Mouse (Mus musculus) neural tube, embryonic 10.5 days (tissue): ENCODE measurements around the gene Fyn.

ENCODE experiments used
- DNase-seq: peaks from one replicate; pipeline ENCODE4 v3.0.0-alpha.2; 2017; ENCODE audit warnings: low spot score; ENCODE audit errors: extremely low spot score

The Fyn gene

DNA sequence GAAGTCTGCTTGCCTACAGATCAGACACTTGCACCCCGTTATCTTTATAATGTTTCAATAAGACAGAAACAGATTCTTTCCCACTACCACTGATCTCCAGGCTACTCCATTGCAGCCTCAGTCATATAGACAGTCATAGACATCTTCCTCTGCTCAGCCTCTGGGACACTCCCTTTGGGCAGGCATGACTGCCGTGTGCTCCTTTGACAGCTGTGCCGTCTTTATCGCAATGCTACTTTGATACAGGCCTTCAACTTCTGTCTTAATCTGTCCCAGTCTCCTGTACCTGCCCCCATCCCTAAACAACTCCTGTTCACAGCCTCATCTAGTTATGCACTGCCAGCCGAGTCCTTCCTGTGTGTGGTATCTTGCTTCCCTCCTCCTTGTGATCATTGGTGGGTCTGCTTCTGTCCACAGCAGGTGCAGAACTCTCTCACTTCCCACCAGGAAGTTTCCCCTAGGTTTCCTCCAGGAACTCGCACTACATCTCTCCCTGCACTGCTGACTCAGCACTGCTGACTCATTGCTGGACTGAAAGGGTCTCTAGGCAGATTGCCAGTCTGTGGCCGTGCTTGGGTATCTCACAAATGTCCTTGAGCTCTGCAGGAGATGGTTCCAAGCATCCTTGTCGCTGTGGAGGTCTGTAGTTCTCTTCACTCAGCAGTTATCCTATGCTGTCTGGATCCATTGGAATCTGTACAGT is 43.4 kb downstream of the Fyn start:
- no peak for DNase-seq

DNA sequence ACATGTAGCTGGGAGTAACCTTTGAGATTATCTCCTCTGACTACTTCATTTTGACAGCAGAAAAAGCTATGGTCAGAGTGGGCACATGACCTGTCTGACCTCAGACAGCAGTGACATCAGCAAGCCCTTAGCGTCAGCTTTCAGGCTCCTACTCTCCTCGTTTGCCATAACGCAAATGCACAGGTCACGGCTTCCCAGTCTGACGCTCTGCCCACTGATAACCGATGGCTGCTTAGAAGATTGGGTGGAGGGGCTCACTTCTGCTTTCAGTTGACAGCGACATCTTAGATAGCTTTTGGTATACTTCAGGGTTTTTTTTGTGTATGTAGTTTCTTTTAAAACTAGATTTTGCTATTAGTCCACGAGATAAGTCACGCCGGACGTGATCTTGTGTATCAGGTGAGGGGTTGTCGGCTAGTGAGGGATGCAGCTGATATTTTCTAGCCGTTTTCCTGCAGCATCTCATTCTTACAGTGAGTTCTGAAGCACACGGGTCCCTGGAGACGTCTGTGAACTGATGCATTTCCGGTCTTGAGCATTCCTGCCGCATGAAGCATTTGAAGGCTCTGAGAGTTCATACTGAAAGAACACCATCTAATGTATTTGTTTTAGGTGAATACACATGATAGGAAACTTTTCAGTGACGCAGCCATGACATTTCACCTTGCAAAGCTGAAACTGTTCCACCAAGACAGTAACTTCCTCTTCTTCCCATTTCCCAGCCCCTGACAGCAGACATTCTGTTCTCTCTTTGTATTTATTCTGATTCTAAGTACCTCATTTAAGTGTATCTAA is 44.4 kb downstream of the Fyn start:
- no peak for DNase-seq

- DNase-seq = no peak
Measured at GRCm38 (mm10) chr10:39414068-39414467, 45.4 kb downstream of the Fyn start.

DNA sequence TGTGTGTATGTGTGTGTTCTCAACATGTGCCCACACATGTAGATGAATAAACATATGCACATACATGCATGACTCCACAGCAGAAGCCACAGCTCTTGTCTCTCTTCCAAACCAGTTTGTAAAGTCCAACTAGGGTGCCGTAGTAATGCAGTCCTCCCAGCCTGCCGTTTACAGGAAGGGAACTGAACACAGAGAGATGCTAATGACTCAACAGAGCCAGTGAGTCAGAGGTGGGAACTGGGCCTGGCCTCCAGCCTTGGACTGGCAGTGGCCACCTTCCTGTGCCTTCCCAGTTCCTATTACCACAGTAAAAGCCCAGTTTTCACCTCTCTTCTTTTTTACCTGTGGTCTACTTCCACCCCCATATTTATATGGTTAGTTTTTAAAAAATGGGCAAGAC is 46.9 kb downstream of the Fyn start:
- no peak for DNase-seq

DNA sequence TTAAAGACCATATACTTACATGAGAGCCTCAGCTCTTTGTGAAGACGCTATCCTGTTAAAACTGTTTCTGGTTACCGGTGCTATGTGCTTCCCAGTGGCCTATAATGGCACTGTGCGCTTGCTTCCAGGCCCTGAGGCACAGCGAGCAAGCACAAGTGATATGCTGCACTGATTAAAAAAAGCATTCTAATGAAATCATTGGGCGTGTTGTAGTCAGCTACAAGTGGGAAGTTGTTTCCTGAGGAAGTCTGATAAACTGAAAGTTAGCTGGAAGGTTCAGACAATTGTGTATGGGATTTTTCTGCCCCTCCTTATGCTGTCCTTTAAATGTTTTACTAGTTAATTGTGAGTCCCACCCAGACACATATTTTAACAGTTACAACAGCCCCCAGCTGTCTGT is 49.0 kb downstream of the Fyn start:
- DNase-seq = no peak

DNA sequence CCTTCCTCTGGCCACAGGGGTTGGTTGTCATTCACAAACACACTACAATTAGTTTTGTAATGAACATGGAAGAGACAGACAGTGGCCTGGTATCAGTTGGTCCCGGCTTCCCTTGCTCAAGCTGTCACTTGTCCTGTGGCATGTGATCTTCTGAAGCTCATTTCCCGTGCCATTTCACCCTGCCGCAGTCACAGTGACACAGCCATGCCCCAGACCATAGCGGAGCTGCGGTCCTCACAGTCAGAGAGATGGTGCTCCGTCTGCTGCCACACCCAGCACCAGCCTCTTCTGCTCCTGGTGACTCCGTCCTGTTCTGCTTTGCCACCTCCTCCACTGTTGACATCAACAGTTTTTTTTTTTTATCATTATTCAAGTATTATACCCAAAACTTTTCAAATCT is 49.7 kb downstream of the Fyn start:
- no peak for DNase-seq

GRCm38 (mm10) chr10:39420842-39421617 is 52.4 kb downstream of the Fyn start:
- DNase-seq = no peak

DNA sequence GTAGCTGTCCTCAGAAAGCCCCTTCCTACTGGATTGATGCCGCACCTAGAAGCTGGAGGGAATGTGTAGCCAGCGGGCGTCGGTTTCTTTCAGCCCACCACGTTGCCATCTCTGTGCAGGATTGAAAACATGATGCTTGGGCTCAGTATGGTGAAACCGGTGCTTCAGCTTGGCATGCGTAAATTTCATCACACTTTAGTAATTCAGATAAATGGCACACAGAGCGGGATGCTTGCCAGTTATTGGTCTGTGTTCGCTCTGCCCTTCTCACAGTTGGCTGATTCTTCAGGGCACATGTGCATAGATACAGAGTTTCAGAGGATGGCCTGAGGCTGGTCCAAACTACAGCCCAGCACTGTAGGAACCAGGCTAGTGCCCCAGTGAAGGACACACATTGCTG is 53.1 kb downstream of the Fyn start:
- DNase-seq = no peak

DNA sequence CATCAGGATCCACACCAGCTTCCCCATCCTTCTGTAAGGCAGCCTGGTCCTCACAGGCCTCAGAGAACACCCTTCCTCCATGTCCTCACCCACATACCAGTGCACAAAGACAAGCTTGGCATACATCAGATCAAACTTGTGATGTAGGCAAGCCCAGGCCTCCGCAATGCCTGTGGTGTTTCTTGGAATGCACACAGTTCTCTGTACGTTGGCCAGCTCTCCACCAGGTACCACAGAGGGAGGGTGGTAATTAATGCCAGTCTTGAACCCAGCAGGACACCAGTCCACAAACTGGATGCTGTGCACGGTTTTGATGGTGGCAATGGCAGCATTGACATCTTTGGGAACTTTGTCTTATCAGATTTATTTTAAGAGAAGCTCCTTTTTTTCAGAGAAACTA is 56.0 kb downstream of the Fyn start:
- DNase-seq = no peak

DNA sequence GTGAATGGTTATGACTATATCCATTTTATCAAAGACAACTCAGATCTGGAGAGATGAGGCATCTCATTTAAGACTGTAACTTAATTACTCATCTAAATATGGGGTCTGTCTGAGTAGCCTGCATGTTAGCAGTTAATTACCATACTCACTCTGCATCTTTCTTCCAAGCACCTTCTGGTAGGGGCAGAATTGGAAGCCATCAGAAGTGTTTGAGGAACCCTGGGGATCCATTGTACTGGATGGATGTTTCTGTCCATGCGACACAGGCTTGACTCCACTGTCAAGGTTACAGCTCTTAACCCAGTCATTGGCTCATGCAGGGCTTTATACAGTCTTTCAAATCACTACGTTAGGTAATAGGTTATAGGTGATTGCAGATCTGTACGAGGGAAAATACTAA is 57.4 kb downstream of the Fyn start:
- DNase-seq = no peak

DNA sequence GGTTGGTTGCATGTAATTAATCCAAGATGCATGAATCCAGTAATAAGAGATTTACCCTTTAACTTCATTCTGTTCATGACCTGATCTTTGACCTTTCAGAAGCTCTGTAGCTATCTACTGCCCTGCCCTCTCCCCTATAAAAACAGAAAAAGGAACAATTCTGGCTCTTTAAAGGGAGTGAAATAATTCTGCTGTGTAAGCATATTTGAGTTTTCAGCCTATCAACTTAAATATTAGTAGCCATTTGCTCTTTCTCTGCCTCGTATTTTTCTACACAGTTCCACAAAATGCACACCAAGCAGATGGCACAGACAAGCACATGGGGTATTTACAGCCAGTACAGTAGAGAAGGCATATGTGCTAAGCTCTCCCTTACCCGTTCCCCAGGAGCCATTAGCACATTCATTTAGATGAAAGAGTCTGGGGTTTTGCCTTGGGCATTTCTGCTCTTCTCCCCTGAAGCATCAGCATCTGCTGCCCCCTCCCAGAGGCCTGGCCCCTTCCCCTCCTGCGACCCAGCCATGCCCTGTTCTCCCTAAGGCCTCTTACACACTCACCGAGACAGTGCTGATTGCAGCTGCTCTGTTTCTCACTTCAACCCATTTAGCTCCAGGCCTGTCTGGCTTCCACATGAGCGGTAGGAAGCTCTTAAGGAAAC is 58.3 kb downstream of the Fyn start:
- DNase-seq = no peak

GRCm38 (mm10) chr10:39429661-39430060 is 61.0 kb downstream of the Fyn start:
- DNase-seq = no peak

DNA sequence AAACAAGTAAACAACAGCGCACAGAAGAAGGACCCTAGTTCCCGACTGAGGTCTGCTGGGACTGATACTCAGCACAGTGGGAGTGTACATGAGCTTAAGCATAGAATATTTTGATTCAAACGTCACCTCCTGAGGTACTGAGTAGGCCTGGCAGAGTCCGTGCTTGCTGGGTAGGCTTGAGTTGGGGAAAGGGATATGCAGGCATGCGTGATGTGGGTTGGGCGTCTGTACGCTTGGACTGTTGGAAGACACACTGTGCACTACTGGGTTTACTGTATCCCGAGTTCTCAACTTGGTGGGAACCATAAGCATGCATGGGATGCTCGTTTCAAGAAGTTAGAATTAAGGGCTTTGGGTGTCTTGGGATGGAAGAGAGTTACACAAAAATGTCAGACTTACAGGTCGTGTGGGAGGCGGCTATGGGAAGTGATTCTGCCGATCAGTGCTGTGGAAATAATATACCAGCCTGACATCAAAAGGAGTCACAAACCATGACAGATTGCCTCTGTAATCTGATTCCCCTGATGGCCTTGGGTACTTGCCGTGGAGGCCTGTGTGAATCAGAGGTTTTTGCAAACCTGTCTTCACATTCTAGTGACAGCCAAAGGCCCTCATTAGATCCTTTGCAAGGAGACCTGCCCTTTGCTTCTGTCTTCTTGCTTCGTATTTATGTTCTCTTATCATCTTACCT is 61.6 kb downstream of the Fyn start:
- DNase-seq = no peak

GRCm38 (mm10) chr10:39431265-39431664 is 62.6 kb downstream of the Fyn start:
- DNase-seq = no peak

DNA sequence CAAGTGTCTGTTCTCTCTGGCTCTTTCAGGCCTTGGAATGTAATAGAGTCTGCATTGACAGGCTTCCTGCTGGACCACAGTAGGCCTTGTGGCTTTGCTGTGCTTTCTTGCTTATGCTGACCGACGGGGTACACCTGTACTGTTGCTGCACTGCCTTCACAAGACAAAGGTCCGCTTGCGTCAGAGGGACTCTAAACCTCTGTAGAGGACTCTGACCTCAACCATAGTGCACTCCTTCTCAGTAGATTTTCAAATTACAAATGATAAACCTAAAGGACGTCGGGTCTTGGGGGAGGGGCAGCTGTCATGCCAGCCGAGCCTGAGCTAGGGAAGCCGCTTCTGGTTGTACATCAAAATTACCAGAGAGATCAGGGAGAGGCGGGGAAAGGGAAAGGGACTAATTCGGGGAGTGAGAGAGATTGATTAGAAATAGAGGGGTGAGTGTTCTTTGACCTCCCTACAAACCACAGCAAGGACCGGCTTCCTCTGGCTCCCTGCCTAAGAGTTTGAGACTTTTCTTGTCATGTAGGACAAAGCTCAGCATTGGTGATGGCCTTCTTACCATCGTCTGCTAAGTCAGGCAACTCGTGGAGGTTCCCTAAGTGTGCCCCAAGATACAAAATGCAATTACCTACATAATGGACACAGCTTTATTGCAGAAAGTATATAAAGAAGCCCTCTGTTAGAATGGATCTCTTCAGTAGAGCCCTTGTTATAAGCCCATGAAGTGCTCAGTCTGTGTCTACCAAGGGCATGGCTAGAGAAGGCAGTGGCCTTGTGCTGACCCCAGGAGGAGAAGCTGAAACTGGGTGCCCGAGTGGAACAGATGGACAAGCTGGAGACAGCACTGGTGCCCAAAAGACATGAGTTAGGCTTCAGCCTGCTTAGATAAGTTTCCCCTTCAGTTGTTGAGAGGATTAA is 64.3 kb downstream of the Fyn start:
- DNase-seq = no peak

- no peak for DNase-seq
Measured at GRCm38 (mm10) chr10:39433893-39434292, 65.2 kb downstream of the Fyn start.

- no peak for DNase-seq
Measured at GRCm38 (mm10) chr10:39434758-39435448, 66.2 kb downstream of the Fyn start.

GRCm38 (mm10) chr10:39438905-39439304 is 70.2 kb downstream of the Fyn start:
- no peak for DNase-seq

- DNase-seq = no peak
Measured at GRCm38 (mm10) chr10:39440506-39440905, 71.9 kb downstream of the Fyn start.
